Mouse (Mus musculus): ENCODE measurements around the gene Gm19402. TPM values are rescaled to one million over a fixed set of nuclear protein-coding genes. Genes with fewer than 3 reads are reported as not detected.

Gene Gm19402
- polyA plus RNA-seq, 1 experiment = not detected

- Histone ChIP-seq H3K4me3 (replicated peaks; ENCODE audit: control insufficient read depth, low read depth, low read length) (no peak overlapping the region), H3K4me1 (ENCODE audit: control insufficient read depth, insufficient read depth, low read length) (no peaks in the 10 kb centered on the region), H3K27ac (ENCODE audit: control insufficient read depth, insufficient read depth, low read depth, low read length, poor library complexity) (no peak overlapping the region)
- TF ChIP-seq CTCF (IDR thresholded peaks at IDR 0.05; ENCODE audit: control insufficient read depth, insufficient read depth, low read length) (no peak), POLR2A (IDR thresholded peaks at IDR 0.05; ENCODE audit: borderline replicate concordance, control insufficient read depth, low read depth, low read length) (no peak)
- WGBS = 68% methylated on average over 15 of the region's 15 CpGs
Measured at GRCm38 (mm10) chr10:77658286-77658994, 32.1 kb downstream of the Gm19402 start.

GRCm38 (mm10) chr10:77652046-77652445 is 38.5 kb downstream of the Gm19402 start:
- Histone ChIP-seq H3K4me1 (ENCODE audit: control insufficient read depth, insufficient read depth, low read length) (no peaks in the 10 kb centered on the region), H3K27ac (ENCODE audit: control insufficient read depth, insufficient read depth, low read depth, low read length, poor library complexity) (no peak overlapping the region), H3K4me3 (replicated peaks; ENCODE audit: control insufficient read depth, low read depth, low read length) (no peak overlapping the region)
- TF ChIP-seq POLR2A (IDR thresholded peaks at IDR 0.05; ENCODE audit: borderline replicate concordance, control insufficient read depth, low read depth, low read length) (no peak), CTCF (IDR thresholded peaks at IDR 0.05; ENCODE audit: control insufficient read depth, insufficient read depth, low read length) (no peak)
- WGBS = 83% methylated on average over 9 of the region's 9 CpGs

GRCm38 (mm10) chr10:77647901-77648300 is 42.7 kb downstream of the Gm19402 start:
- H3K27ac ChIP-seq (ENCODE audit: control insufficient read depth, insufficient read depth, low read depth, low read length, poor library complexity) = no peak overlapping the region
- TF ChIP-seq CTCF (IDR thresholded peaks at IDR 0.05; ENCODE audit: control insufficient read depth, insufficient read depth, low read length) = no peak
- TF ChIP-seq POLR2A (IDR thresholded peaks at IDR 0.05; ENCODE audit: borderline replicate concordance, control insufficient read depth, low read depth, low read length) = no peak
- 80% methylated on average over 8 of the region's 8 CpGs for WGBS
- peaks cover 3% of the 10 kb centered on the region; the same call in 1 of the 2 replicates for H3K4me1 ChIP-seq (ENCODE audit: control insufficient read depth, insufficient read depth, low read length)
- H3K4me3 ChIP-seq (replicated peaks; ENCODE audit: control insufficient read depth, low read depth, low read length) = no peak overlapping the region

DNA sequence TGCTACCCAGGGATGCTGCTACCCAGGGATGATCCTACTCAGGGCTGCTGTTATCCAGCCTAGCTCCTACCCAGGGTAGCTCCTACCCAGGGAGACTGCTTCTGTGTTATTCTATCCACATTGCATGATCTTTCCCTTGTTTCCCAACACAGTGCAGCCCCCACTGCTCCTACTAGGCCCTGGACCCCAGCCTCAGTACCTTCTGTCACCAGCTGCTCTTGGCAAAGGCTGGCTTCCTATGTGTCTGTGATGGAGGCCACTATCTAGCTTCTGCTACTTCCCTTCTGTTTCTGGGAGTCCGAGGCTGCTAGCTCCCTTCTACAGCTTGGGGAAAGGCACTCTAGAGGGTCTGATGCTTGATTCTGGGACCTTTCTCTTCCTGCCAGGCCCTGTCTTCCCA is 43.1 kb downstream of the Gm19402 start:
- Histone ChIP-seq H3K4me3 (replicated peaks; ENCODE audit: control insufficient read depth, low read depth, low read length) (no peak overlapping the region), H3K4me1 (ENCODE audit: control insufficient read depth, insufficient read depth, low read length) (peaks cover 3% of the 10 kb centered on the region; the same call in 1 of the 2 replicates), H3K27ac (ENCODE audit: control insufficient read depth, insufficient read depth, low read depth, low read length, poor library complexity) (no peak overlapping the region)
- 43% methylated on average over 1 of the region's 1 CpGs for WGBS
- TF ChIP-seq CTCF (IDR thresholded peaks at IDR 0.05; ENCODE audit: control insufficient read depth, insufficient read depth, low read length) (no peak), POLR2A (IDR thresholded peaks at IDR 0.05; ENCODE audit: borderline replicate concordance, control insufficient read depth, low read depth, low read length) (no peak)

DNA sequence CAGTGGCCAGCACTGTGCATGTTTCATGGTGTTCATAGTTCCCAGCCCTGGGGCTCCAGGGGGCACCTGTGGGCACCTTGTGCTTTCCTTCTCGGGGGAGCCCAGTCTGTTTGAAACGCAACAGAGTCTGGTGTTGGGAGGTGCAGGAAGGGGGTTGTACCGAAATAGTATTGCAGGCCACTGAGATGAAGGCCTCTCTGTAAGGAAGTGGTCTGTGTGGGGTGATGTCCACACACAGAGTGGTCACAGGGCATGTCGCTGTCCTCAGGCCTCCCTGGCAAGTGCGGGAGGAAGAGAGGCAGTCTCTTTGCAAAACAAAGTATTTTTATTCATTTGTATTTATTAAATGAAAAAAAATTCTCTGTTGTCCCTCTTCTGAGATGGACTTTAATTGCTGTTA is 45.0 kb downstream of the Gm19402 start:
- no peak for TF ChIP-seq CTCF (IDR thresholded peaks at IDR 0.05; ENCODE audit: control insufficient read depth, insufficient read depth, low read length)
- TF ChIP-seq POLR2A (IDR thresholded peaks at IDR 0.05; ENCODE audit: borderline replicate concordance, control insufficient read depth, low read depth, low read length) = no peak
- 39% methylated on average over 5 of the region's 5 CpGs for WGBS
- no peak overlapping the region for H3K4me3 ChIP-seq (replicated peaks; ENCODE audit: control insufficient read depth, low read depth, low read length)
- H3K4me1 ChIP-seq (ENCODE audit: control insufficient read depth, insufficient read depth, low read length) = peaks cover 3% of the 10 kb centered on the region; the same call in 1 of the 2 replicates
- H3K27ac ChIP-seq (ENCODE audit: control insufficient read depth, insufficient read depth, low read depth, low read length, poor library complexity) = peak overlapping the region; percentile 69; the same call in 1 of the 2 replicates

DNA sequence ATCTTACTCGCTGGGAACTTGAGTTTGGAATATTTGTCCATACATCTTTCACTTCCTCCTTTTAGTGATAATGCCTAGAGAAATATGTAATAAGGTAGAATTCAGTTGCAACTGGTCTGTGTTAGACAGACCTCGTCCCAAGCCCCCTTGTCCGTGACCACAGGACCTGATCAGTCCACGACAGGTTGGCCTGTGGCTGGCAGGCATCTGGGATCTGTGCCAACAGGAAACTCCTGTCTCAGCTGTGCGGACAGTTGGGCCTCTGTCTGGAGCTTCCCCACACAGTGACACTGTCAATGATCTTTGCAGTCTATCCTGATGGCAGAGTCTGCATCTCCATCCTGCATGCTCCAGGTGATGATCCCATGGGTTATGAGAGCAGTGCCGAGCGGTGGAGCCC is 47.4 kb downstream of the Gm19402 start:
- Histone ChIP-seq H3K4me3 (replicated peaks; ENCODE audit: control insufficient read depth, low read depth, low read length) (no peak overlapping the region), H3K27ac (ENCODE audit: control insufficient read depth, insufficient read depth, low read depth, low read length, poor library complexity) (no peak overlapping the region), H3K4me1 (ENCODE audit: control insufficient read depth, insufficient read depth, low read length) (peaks cover 3% of the 10 kb centered on the region; the same call in 1 of the 2 replicates)
- no peak for TF ChIP-seq POLR2A (IDR thresholded peaks at IDR 0.05; ENCODE audit: borderline replicate concordance, control insufficient read depth, low read depth, low read length)
- TF ChIP-seq CTCF (IDR thresholded peaks at IDR 0.05; ENCODE audit: control insufficient read depth, insufficient read depth, low read length) = no peak
- 29% methylated on average over 7 of the region's 7 CpGs for WGBS

Other genes starting within 250 kb of the Gm19402 start
- 12.3 and 29.2 TPM in 2 replicates for gene Fam207a, start 175.0 kb downstream of the Gm19402 start, polyA plus RNA-seq (2011; ENCODE audit: insufficient read depth, insufficient read length, low replicate concordance, missing spikeins)
- gene Itgb2, start 160.5 kb downstream of the Gm19402 start, polyA plus RNA-seq (2011; ENCODE audit: insufficient read depth, insufficient read length, low replicate concordance, missing spikeins) = 27.2 and 69.1 TPM in 2 replicates
- 38.1 and 67.0 TPM in 2 replicates for gene Pttg1ip, start 109.0 kb downstream of the Gm19402 start, polyA plus RNA-seq (2011; ENCODE audit: insufficient read depth, insufficient read length, low replicate concordance, missing spikeins)
- gene Sumo3, start 84.7 kb downstream of the Gm19402 start, polyA plus RNA-seq (2011; ENCODE audit: insufficient read depth, insufficient read length, low replicate concordance, missing spikeins) = 69.9 and 76.0 TPM in 2 replicates
- gene Gm49325, start 84.6 kb downstream of the Gm19402 start, polyA plus RNA-seq (2011; ENCODE audit: insufficient read depth, insufficient read length, low replicate concordance, missing spikeins) = not detected in 2 replicates
- gene Ube2g2, start 68.5 kb downstream of the Gm19402 start, polyA plus RNA-seq (2011; ENCODE audit: insufficient read depth, insufficient read length, low replicate concordance, missing spikeins) = 21.5 and 35.5 TPM in 2 replicates
- not detected in 2 replicates for gene Tspear, start 4.2 kb downstream of the Gm19402 start, polyA plus RNA-seq (2011; ENCODE audit: insufficient read depth, insufficient read length, low replicate concordance, missing spikeins)
- not detected in 2 replicates for gene Gm9508, start 6.5 kb upstream of the Gm19402 start, polyA plus RNA-seq (2011; ENCODE audit: insufficient read depth, insufficient read length, low replicate concordance, missing spikeins)
- not detected in 2 replicates for gene Gm10272, start 15.9 kb upstream of the Gm19402 start, polyA plus RNA-seq (2011; ENCODE audit: insufficient read depth, insufficient read length, low replicate concordance, missing spikeins)
- gene Gm10024, start 20.7 kb upstream of the Gm19402 start, polyA plus RNA-seq (2011; ENCODE audit: insufficient read depth, insufficient read length, low replicate concordance, missing spikeins) = not detected in 2 replicates
- gene Gm10142, start 25.1 kb upstream of the Gm19402 start, polyA plus RNA-seq (2011; ENCODE audit: insufficient read depth, insufficient read length, low replicate concordance, missing spikeins) = not detected in 2 replicates
- not detected in 2 replicates for gene Krtap12-1, start 29.8 kb upstream of the Gm19402 start, polyA plus RNA-seq (2011; ENCODE audit: insufficient read depth, insufficient read length, low replicate concordance, missing spikeins)
- gene Gm10100, start 35.7 kb upstream of the Gm19402 start, polyA plus RNA-seq (2011; ENCODE audit: insufficient read depth, insufficient read length, low replicate concordance, missing spikeins) = not detected in 2 replicates
- not detected in 2 replicates for gene Gm18596, start 51.9 kb upstream of the Gm19402 start, polyA plus RNA-seq (2011; ENCODE audit: insufficient read depth, insufficient read length, low replicate concordance, missing spikeins)
- gene Gm9736, start 60.6 kb upstream of the Gm19402 start, polyA plus RNA-seq (2011; ENCODE audit: insufficient read depth, insufficient read length, low replicate concordance, missing spikeins) = not detected in 2 replicates
- gene Gm3233, start 68.9 kb upstream of the Gm19402 start, polyA plus RNA-seq (2011; ENCODE audit: insufficient read depth, insufficient read length, low replicate concordance, missing spikeins) = not detected in 2 replicates
- gene Gm3238, start 80.6 kb upstream of the Gm19402 start, polyA plus RNA-seq (2011; ENCODE audit: insufficient read depth, insufficient read length, low replicate concordance, missing spikeins) = not detected in 2 replicates
- not detected in 2 replicates for gene Gm7138, start 86.2 kb upstream of the Gm19402 start, polyA plus RNA-seq (2011; ENCODE audit: insufficient read depth, insufficient read length, low replicate concordance, missing spikeins)
- not detected in 2 replicates for gene Gm3250, start 91.8 kb upstream of the Gm19402 start, polyA plus RNA-seq (2011; ENCODE audit: insufficient read depth, insufficient read length, low replicate concordance, missing spikeins)
- not detected in 2 replicates for gene Gm7137, start 97.4 kb upstream of the Gm19402 start, polyA plus RNA-seq (2011; ENCODE audit: insufficient read depth, insufficient read length, low replicate concordance, missing spikeins)
- gene Gm9639, start 104.3 kb upstream of the Gm19402 start, polyA plus RNA-seq (2011; ENCODE audit: insufficient read depth, insufficient read length, low replicate concordance, missing spikeins) = not detected in 2 replicates
- not detected in 2 replicates for gene Gm19668, start 108.4 kb upstream of the Gm19402 start, polyA plus RNA-seq (2011; ENCODE audit: insufficient read depth, insufficient read length, low replicate concordance, missing spikeins)
- gene Gm9507, start 121.1 kb upstream of the Gm19402 start, polyA plus RNA-seq (2011; ENCODE audit: insufficient read depth, insufficient read length, low replicate concordance, missing spikeins) = not detected in 2 replicates
- not detected in 2 replicates for gene Gm2696, start 123.9 kb upstream of the Gm19402 start, polyA plus RNA-seq (2011; ENCODE audit: insufficient read depth, insufficient read length, low replicate concordance, missing spikeins)
- gene Krtap10-4, start 136.3 kb upstream of the Gm19402 start, polyA plus RNA-seq (2011; ENCODE audit: insufficient read depth, insufficient read length, low replicate concordance, missing spikeins) = not detected in 2 replicates
- gene Krtap10-10, start 145.2 kb upstream of the Gm19402 start, polyA plus RNA-seq (2011; ENCODE audit: insufficient read depth, insufficient read length, low replicate concordance, missing spikeins) = not detected in 2 replicates
- not detected in 2 replicates for gene Gm36176, start 156.0 kb upstream of the Gm19402 start, polyA plus RNA-seq (2011; ENCODE audit: insufficient read depth, insufficient read length, low replicate concordance, missing spikeins)
- not detected in 2 replicates for gene Gm10318, start 162.1 kb upstream of the Gm19402 start, polyA plus RNA-seq (2011; ENCODE audit: insufficient read depth, insufficient read length, low replicate concordance, missing spikeins)
- not detected in 2 replicates for gene Gm3285, start 171.2 kb upstream of the Gm19402 start, polyA plus RNA-seq (2011; ENCODE audit: insufficient read depth, insufficient read length, low replicate concordance, missing spikeins)
- 0.70 TPM in 1 of 2 replicates, not detected in the other for gene Lrrc3, start 211.8 kb upstream of the Gm19402 start, polyA plus RNA-seq (2011; ENCODE audit: insufficient read depth, insufficient read length, low replicate concordance, missing spikeins)

Data from bone marrow, adult 2 months (tissue).